12 mouse cellular contexts compared by ENCODE assay signal in genomic region chr14:73404016-73404415, GRCm38 (mm10). TPM values are rescaled to one million over a fixed set of nuclear protein-coding genes. Genes with fewer than 3 reads are reported as not detected.
DNase-seq lines count a peak whose midpoint lies in the region.
"Had no signal": no experiment of that assay in that cellular context is flagged by ENCODE, and none has a peak within 500 bp of the region (broad histone marks: within the 10 kb centered on the region; RNA-seq: fewer than 3 reads in every experiment).

No protein-coding gene starts in this region.

- peak; percentile 30 for DNase-seq in cerebellum, adult 8-10 months
- no peak for DNase-seq in cerebellum, adult 11-12 months
- DNase-seq in cerebellum, postnatal 25 days: peak; percentile 42 to 63
- DNase-seq in cerebellum, postnatal 4 days (ENCODE audit: low spot score in 2 of 2): no peak
- DNase-seq in thymus, postnatal 14 days: peak; percentile 30
- no peak for DNase-seq in thymus, postnatal 4 days
- no peak for DNase-seq in adrenal gland, postnatal 36 days
- DNase-seq: adrenal gland, postnatal 10 days; B cell, adult 2 months; embryo, embryonic 11 days; gastrocnemius, postnatal 25 days; heart, adult 2 months had no signal

RNA-seq across cellular contexts. Expression of gene Itm2b, which starts 18.9 kb away (rescaled TPM):
- 1,000 to 10,000 TPM in 1 of 2 experiments, 100 to 1,000 TPM in 1; 995 to 1,086 TPM for total RNA-seq in adrenal gland, postnatal 36 days (2021)

Comparison
In these comparisons a context has a peak if more than half of its experiments do, and no peak if none do; other contexts are left out.
1. DNase-seq: peak in cerebellum, adult 8-10 months (single experiment), cerebellum, postnatal 25 days (2 of 2) and thymus, postnatal 14 days (single experiment); none in cerebellum, adult 11-12 months (single experiment), cerebellum, postnatal 4 days (0 of 2), thymus, postnatal 4 days (single experiment) and adrenal gland, postnatal 36 days (0 of 2).